Mouse (Mus musculus): ENCODE measurements around the gene Zfp541. TPM values are rescaled to one million over a fixed set of nuclear protein-coding genes. Genes with fewer than 3 reads are reported as not detected.
A peak's percentile ranks its signal among the peaks of the same experiment; 100 is the strongest.

Zfp541 gene
- 0.14 and 0.15 TPM in 2 replicates for polyA plus RNA-seq (2015; fragmentation: Nextera tagmentation; extraction: Ambion mirVana)

DNA sequence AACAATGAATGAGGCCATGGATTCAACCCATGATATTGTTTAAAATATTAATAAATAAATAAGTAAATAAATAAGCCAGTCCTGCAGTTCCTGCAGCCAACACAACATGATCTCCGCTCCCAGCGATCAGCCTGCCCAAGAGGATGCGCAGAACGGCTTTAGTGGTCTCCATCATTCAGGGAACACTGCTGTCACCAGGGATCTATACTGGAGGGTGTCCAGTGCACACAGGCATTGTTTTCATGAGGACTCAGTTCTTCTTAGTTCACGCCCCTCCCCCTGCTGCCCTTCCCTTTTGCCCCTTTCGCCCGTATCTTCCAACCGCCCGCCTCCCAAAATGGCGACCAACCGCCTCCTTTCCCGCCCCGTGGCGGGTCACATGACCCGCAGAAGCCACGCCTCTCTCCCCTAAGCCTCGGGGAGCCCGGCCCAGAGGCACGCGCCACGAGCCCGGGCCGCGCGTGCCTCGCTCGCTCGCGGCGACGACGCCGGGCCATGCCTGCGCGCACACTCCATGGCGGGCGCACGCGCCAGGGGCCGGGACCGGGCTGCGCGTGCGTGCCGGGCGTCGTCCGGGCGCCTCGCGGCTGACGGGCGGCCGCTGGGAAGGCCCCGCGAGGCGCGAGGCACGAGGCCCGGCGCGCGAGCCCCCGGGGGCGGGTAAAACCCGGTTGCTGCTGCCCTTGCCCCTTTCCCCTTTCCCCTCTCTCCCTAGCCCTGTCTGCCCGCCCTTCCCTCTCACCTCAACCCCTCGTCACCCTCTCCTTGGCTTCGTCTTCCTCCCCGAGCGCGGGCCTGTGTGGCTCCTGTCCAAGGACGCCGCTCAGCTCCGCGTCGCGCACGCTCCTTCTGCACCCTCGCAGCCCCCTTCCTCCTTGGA is at the start of gene Zfp541:
Gene Zfp541 (plus strand): TSS at position 596 of the 880 bp plus-strand sequence.
- Histone ChIP-seq H3K9me3 (replicated peaks; ENCODE audit: control insufficient read depth, low read length, poor library complexity, severe bottlenecking) (no peaks in the 10 kb centered on the region), H3K27me3 (ENCODE audit: control insufficient read depth, insufficient read depth, low read depth, low read length) (peaks cover 15% of the 10 kb centered on the region), H3K4me2 (ENCODE audit: low read length) (peak within 1 kb of the TSS; percentile 39), H3K9ac (ENCODE audit: low read depth, low read length) (no peak within 1 kb of the TSS), H3K4me1 (ENCODE audit: control insufficient read depth, insufficient read depth, low read length) (no peaks in the 10 kb centered on the region), H3K27ac (ENCODE audit: low read length) (no peak within 1 kb of the TSS), H3K36me3 (ENCODE audit: control insufficient read depth, insufficient read depth, low read length) (no peaks in the 10 kb centered on the region), H3K4me3 (ENCODE audit: low read depth, low read length) (peak within 1 kb of the TSS; percentile 24; the same call in 1 of the 2 replicates)
- peak; percentile 66; the same call in 1 of the 2 replicates for ATAC-seq
- WGBS, result 47% methylated on average over 54 of the region's 80 CpGs

GRCm38 (mm10) chr7:16012576-16013263 is 48.9 kb upstream of the Zfp541 start:
- no peak overlapping the region for H3K4me3 ChIP-seq (ENCODE audit: low read depth, low read length)
- H3K27me3 ChIP-seq (ENCODE audit: control insufficient read depth, insufficient read depth, low read depth, low read length), result no peaks in the 10 kb centered on the region
- no peaks in the 10 kb centered on the region for H3K9me3 ChIP-seq (replicated peaks; ENCODE audit: control insufficient read depth, low read length, poor library complexity, severe bottlenecking)
- no peaks in the 10 kb centered on the region for H3K4me1 ChIP-seq (ENCODE audit: control insufficient read depth, insufficient read depth, low read length)
- H3K4me2 ChIP-seq (ENCODE audit: low read length), result no peak overlapping the region
- no peak overlapping the region for H3K9ac ChIP-seq (ENCODE audit: low read depth, low read length)
- WGBS, result 86% methylated on average over 11 of the region's 11 CpGs
- no peak overlapping the region for H3K27ac ChIP-seq (ENCODE audit: low read length)
- no peak for ATAC-seq
- H3K36me3 ChIP-seq (ENCODE audit: control insufficient read depth, insufficient read depth, low read length), result peaks cover 2% of the 10 kb centered on the region; the same call in 1 of the 2 replicates

DNA sequence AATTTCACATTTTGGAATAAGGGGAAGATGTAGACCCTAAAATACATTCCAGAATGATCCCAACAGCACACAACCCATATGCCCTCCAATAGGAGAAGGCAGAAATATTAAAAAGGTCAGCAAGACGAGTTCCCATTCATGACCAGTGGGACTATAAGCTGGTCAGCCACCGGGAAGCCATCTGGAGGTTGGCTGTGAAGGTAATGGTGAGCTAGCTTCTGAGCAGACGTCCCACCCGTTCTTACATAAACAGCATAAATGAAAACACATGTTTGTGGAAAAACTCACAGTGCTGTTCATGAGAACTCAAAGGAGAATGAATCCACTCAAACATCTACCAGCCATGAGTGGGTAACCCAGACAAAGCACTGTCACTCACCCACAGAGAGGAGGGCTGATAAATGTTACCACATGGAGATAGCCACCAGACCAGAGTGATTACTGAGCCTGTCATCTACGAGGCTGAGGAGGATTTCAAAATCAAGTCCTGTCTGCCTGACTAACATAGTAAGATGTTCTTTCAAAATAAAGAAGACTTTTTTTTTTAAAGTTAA is 47.8 kb upstream of the Zfp541 start:
- H3K27ac ChIP-seq (ENCODE audit: low read length), result no peak overlapping the region
- no peak for ATAC-seq
- no peak overlapping the region for H3K9ac ChIP-seq (ENCODE audit: low read depth, low read length)
- H3K4me2 ChIP-seq (ENCODE audit: low read length), result no peak overlapping the region
- no peaks in the 10 kb centered on the region; the same call in 1 of the 2 replicates for H3K4me1 ChIP-seq (ENCODE audit: control insufficient read depth, insufficient read depth, low read length)
- peaks cover 2% of the 10 kb centered on the region; the same call in 1 of the 2 replicates for H3K36me3 ChIP-seq (ENCODE audit: control insufficient read depth, insufficient read depth, low read length)
- no peak overlapping the region for H3K4me3 ChIP-seq (ENCODE audit: low read depth, low read length)
- no peaks in the 10 kb centered on the region for H3K27me3 ChIP-seq (ENCODE audit: control insufficient read depth, insufficient read depth, low read depth, low read length)
- H3K9me3 ChIP-seq (replicated peaks; ENCODE audit: control insufficient read depth, low read length, poor library complexity, severe bottlenecking), result no peaks in the 10 kb centered on the region
- 87% methylated on average over 5 of the region's 5 CpGs for WGBS

DNA sequence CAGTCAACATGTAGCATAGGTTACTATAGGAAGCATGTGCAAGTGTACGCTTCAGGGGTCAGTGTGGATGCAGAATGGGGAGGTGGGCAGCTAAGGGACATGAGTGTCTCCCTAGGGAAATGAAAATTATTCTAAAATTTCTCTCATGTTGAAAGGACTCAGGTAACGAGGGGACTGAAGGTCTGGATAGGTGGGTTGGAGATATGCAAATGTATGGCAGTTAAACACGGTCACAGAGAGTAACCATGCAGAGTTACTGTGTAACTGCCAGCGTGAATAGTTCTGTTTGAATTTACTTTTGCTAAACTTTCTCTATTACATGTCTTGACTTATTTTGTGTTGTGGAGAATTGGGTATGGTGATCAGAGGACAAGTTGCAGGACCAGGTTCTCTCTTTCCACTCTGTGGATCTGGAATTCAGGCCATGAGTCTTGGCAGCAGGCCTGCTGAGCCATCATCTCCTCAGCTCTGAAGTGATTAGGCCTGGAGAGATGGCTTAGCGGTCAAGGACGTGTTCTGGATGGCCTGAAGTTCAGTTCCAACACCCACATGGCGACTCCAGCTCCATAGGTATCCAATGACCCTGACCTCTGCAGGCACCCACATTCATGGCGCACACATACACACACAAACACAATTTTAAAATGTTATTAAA is 47.0 kb upstream of the Zfp541 start:
- ATAC-seq, result no peak
- H3K4me3 ChIP-seq (ENCODE audit: low read depth, low read length), result no peak overlapping the region
- no peaks in the 10 kb centered on the region for H3K27me3 ChIP-seq (ENCODE audit: control insufficient read depth, insufficient read depth, low read depth, low read length)
- no peak overlapping the region for H3K27ac ChIP-seq (ENCODE audit: low read length)
- 88% methylated on average over 8 of the region's 8 CpGs for WGBS
- H3K9me3 ChIP-seq (replicated peaks; ENCODE audit: control insufficient read depth, low read length, poor library complexity, severe bottlenecking), result no peaks in the 10 kb centered on the region
- peaks cover 2% of the 10 kb centered on the region; the same call in 1 of the 2 replicates for H3K36me3 ChIP-seq (ENCODE audit: control insufficient read depth, insufficient read depth, low read length)
- H3K4me1 ChIP-seq (ENCODE audit: control insufficient read depth, insufficient read depth, low read length), result no peaks in the 10 kb centered on the region; the same call in 1 of the 2 replicates
- no peak overlapping the region for H3K4me2 ChIP-seq (ENCODE audit: low read length)
- no peak overlapping the region for H3K9ac ChIP-seq (ENCODE audit: low read depth, low read length)

GRCm38 (mm10) chr7:16015384-16015783 is 46.2 kb upstream of the Zfp541 start:
- Histone ChIP-seq H3K4me2 (ENCODE audit: low read length) (no peak overlapping the region), H3K4me1 (ENCODE audit: control insufficient read depth, insufficient read depth, low read length) (no peaks in the 10 kb centered on the region; the same call in 1 of the 2 replicates), H3K4me3 (ENCODE audit: low read depth, low read length) (no peak overlapping the region), H3K27ac (ENCODE audit: low read length) (no peak overlapping the region), H3K27me3 (ENCODE audit: control insufficient read depth, insufficient read depth, low read depth, low read length) (no peaks in the 10 kb centered on the region), H3K9me3 (replicated peaks; ENCODE audit: control insufficient read depth, low read length, poor library complexity, severe bottlenecking) (no peaks in the 10 kb centered on the region), H3K36me3 (ENCODE audit: control insufficient read depth, insufficient read depth, low read length) (peaks cover 2% of the 10 kb centered on the region; the same call in 1 of the 2 replicates), H3K9ac (ENCODE audit: low read depth, low read length) (no peak overlapping the region)
- no peak for ATAC-seq
- 91% methylated on average over 5 of the region's 5 CpGs for WGBS

DNA sequence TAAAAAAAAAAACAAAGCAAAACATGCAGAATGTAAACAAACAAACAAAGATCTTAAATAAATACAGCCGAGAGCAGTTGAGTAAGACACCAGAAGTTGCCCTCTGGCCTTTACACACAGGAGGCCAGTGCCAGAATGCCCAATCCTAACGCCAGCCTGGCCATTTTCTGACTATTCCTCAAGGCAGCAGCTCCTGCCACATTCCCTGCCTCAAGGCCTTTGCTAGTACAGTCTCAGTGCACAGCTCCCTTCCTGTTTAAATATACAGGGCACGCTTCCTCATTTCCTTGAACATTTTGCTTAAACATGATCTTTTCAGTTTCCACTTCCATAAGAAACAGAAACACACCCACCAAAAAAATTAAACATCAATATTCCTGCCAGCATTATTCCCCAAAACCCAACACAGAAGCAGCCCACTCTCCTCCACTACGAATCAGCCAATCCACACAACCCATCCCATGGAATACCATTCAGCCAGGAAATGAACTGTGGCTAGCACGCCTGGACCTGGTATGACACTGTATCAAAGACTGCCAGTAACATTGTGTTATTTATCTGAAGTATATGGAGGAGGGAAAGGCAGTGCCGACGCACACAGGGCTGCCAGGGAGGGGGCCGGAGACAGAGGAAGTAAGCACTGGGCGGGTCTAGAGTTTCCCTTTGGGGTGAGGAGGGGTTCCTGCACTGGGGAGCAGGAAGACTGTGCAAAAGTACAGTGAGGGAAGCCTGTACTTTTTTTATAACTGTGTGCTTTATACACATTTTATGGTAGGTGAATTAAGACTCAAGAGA is 43.4 kb upstream of the Zfp541 start:
- Histone ChIP-seq H3K9ac (ENCODE audit: low read depth, low read length) (no peak overlapping the region), H3K9me3 (replicated peaks; ENCODE audit: control insufficient read depth, low read length, poor library complexity, severe bottlenecking) (no peaks in the 10 kb centered on the region), H3K27me3 (ENCODE audit: control insufficient read depth, insufficient read depth, low read depth, low read length) (no peaks in the 10 kb centered on the region), H3K36me3 (ENCODE audit: control insufficient read depth, insufficient read depth, low read length) (no peaks in the 10 kb centered on the region), H3K4me3 (ENCODE audit: low read depth, low read length) (no peak overlapping the region), H3K27ac (ENCODE audit: low read length) (no peak overlapping the region), H3K4me2 (ENCODE audit: low read length) (no peak overlapping the region), H3K4me1 (ENCODE audit: control insufficient read depth, insufficient read depth, low read length) (no peaks in the 10 kb centered on the region; the same call in 1 of the 2 replicates)
- WGBS, result 88% methylated on average over 9 of the region's 9 CpGs
- ATAC-seq, result 0 out of 2 replicates have a peak, but pooled peaks have one; percentile 19

DNA sequence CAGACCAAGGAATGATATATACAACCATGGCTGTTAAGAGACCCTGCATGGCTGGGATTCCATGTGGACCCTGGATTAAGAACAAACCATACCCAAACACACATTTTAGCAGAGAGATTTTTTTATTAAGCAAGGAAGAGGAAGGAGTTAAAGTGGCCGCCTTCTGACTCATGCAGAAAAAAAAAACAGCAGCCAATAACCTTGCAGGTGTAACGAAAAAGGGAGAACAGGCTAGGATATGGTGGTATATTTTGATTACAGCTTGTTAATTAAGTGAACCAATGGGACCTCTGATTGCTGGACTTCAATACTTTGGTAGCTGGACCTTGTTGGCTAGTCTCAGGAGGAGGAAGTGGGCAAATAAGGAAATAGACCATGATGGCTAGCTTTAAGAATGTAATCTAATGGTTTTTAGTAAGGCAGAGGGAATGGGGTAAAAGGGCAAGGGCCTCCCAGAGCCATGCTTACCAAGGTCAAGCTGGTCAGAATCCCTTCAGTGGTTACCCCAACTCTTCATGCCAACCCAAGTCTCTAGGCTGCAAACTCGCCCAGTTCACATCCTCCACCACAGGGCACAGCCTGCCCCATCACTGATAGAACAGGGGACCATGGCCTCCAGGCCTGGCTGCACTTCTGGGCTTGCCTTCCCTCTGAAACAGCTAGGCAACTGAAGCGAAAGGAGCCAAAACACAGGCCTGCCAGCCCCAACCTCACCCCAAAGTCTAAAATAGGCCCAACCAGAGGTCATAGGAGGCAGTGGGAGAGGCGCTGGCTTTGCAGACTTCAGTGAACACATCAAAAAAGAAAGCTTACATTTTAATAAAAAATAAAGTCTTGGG is 42.1 kb upstream of the Zfp541 start:
- Histone ChIP-seq H3K27ac (ENCODE audit: low read length) (no peak overlapping the region), H3K9me3 (replicated peaks; ENCODE audit: control insufficient read depth, low read length, poor library complexity, severe bottlenecking) (no peaks in the 10 kb centered on the region), H3K4me3 (ENCODE audit: low read depth, low read length) (no peak overlapping the region), H3K4me2 (ENCODE audit: low read length) (no peak overlapping the region), H3K4me1 (ENCODE audit: control insufficient read depth, insufficient read depth, low read length) (no peaks in the 10 kb centered on the region; the same call in 1 of the 2 replicates), H3K27me3 (ENCODE audit: control insufficient read depth, insufficient read depth, low read depth, low read length) (no peaks in the 10 kb centered on the region), H3K9ac (ENCODE audit: low read depth, low read length) (no peak overlapping the region), H3K36me3 (ENCODE audit: control insufficient read depth, insufficient read depth, low read length) (no peaks in the 10 kb centered on the region)
- WGBS, result 92% methylated on average over 5 of the region's 5 CpGs
- no peak for ATAC-seq

Data from midbrain, embryonic 16.5 days (tissue).